Mouse (Mus musculus) mature B cell (primary cell): ENCODE measurements around the gene Insyn1.

ENCODE experiments used
- in situ Hi-C: fragments of 300-500 bp; cut with MboI; formaldehyde crosslinking; loops from 2 replicates; pipeline ENCODE4 v1.14.3; 2019

Gene Insyn1

GRCm38 (mm10) chr9:58487076-58487475, 1.3 kb upstream of the Insyn1 start:
- in situ Hi-C loops, result no loop called here

- in situ Hi-C loops, result no loop called here
Observed at GRCm38 (mm10) chr9:58489133-58489864, 896 bp downstream of the Insyn1 start.

- in situ Hi-C loops, result no loop called here
Observed at GRCm38 (mm10) chr9:58489865-58490165, 1.4 kb downstream of the Insyn1 start.

- in situ Hi-C loops, result no loop called here
Observed at GRCm38 (mm10) chr9:58490391-58490790, 2.0 kb downstream of the Insyn1 start.

GRCm38 (mm10) chr9:58495035-58495434, 6.6 kb downstream of the Insyn1 start:
- in situ Hi-C loops, result no loop called here

- in situ Hi-C loops, result no loop called here
Observed at GRCm38 (mm10) chr9:58496470-58497182, 8.2 kb downstream of the Insyn1 start.

- in situ Hi-C loops, result no loop called here
Observed at GRCm38 (mm10) chr9:58497942-58498341, 9.5 kb downstream of the Insyn1 start.

GRCm38 (mm10) chr9:58500946-58501345, 12.5 kb downstream of the Insyn1 start:
- in situ Hi-C loops, result no loop called here

- in situ Hi-C loops, result no loop called here
Observed at GRCm38 (mm10) chr9:58507216-58508005, 19.0 kb downstream of the Insyn1 start.

GRCm38 (mm10) chr9:58510452-58510851, 22.0 kb downstream of the Insyn1 start:
- in situ Hi-C loops, result no loop called here

- in situ Hi-C loops, result no loop called here
Observed at GRCm38 (mm10) chr9:58513749-58514148, 25.3 kb downstream of the Insyn1 start.

- in situ Hi-C loops, result no loop called here
Observed at GRCm38 (mm10) chr9:58516480-58516879, 28.1 kb downstream of the Insyn1 start.

GRCm38 (mm10) chr9:58517866-58518750, 29.7 kb downstream of the Insyn1 start:
- in situ Hi-C loops, result no loop called here

- in situ Hi-C loops, result no loop called here
Observed at GRCm38 (mm10) chr9:58519953-58520352, 31.6 kb downstream of the Insyn1 start.

- in situ Hi-C loops, result no loop called here
Observed at GRCm38 (mm10) chr9:58520816-58521581, 32.6 kb downstream of the Insyn1 start.

- in situ Hi-C loops, result no loop called here
Observed at GRCm38 (mm10) chr9:58521883-58522423, 33.5 kb downstream of the Insyn1 start.

GRCm38 (mm10) chr9:58525108-58525507, 36.7 kb downstream of the Insyn1 start:
- in situ Hi-C loops, result no loop called here

GRCm38 (mm10) chr9:58527841-58528240, 39.4 kb downstream of the Insyn1 start:
- in situ Hi-C loops, result no loop called here

- in situ Hi-C loops, result loop anchor here (10.0 kb wide), 1 partner anchor 394 kb away; no protein-coding TSS in a partner anchor
Observed at GRCm38 (mm10) chr9:58530407-58530806, 42.0 kb downstream of the Insyn1 start.

GRCm38 (mm10) chr9:58532236-58532635, 43.8 kb downstream of the Insyn1 start:
- in situ Hi-C loops, result loop anchor here (10.0 kb wide), 1 partner anchor 393 kb away; no protein-coding TSS in a partner anchor
